Mouse (Mus musculus) heart, adult 2 months (tissue): Measurements from ENCODE around the gene Ipmk.

Experiments
- EP300 ChIP-seq: fragments of 200-500 bp; IDR thresholded peaks from 2 replicates; pipeline ENCODE4 v1.6.1; 2011; ENCODE audit warnings: low read depth, low read length, control low read depth; ENCODE audit not compliant: insufficient read depth
- POLR2A ChIP-seq: fragments of 200-500 bp; IDR thresholded peaks from 2 replicates; pipeline ENCODE4 v1.6.1; 2011; ENCODE audit warnings: mild to moderate bottlenecking, low read depth, low read length, control low read depth; ENCODE audit not compliant: insufficient read depth

GRCm38 (mm10) chr10:71398383-71399145 lies 51.0 kb downstream of the Ipmk start:
- TF ChIP-seq EP300 (no peak), POLR2A (no peak)
